Mouse (Mus musculus) CH12.LX (cell line): ENCODE results near the gene Defb45. TPM values are rescaled to one million over a fixed set of nuclear protein-coding genes. Genes with fewer than 3 reads are reported as not detected.

Source experiments
- DNase-seq: peaks from one replicate; pipeline ENCODE4 v3.0.0-alpha.2; 2013; ENCODE audit errors: extremely low read depth
- H3K27ac ChIP-seq: 2 replicates; pipeline ENCODE4 v1.5.1; 2012; ENCODE audit warnings: low read depth, mild to moderate bottlenecking, control low read depth, moderate library complexity; ENCODE audit not compliant: insufficient read depth
- H3K27me3 ChIP-seq: replicated peaks from 2 replicates; pipeline ENCODE3; 2012; ENCODE audit warnings: inconsistent platforms
- H3K36me3 ChIP-seq, 2 experiments: replicated peaks in 1 of 2; 2 replicates each; pipeline versions ENCODE3 to v1.6.1; 2012; ENCODE audit warnings: inconsistent platforms in 1 of 2, low read length in 1 of 2, mild to moderate bottlenecking in 1 of 2, mixed read lengths in 1 of 2, moderate library complexity in 1 of 2; ENCODE audit not compliant: control insufficient read depth in 1 of 2, insufficient read depth in 1 of 2
- H3K4me1 ChIP-seq, 2 experiments: 2 replicates each; pipeline ENCODE4 v1.6.1; 2012; ENCODE audit warnings: inconsistent platforms in 1 of 2, moderate library complexity in 1 of 2; ENCODE audit not compliant: insufficient read depth in 2 of 2, control insufficient read depth in 1 of 2
- H3K4me2 ChIP-seq: 2 replicates; pipeline ENCODE4 v1.6.1; 2012; ENCODE audit warnings: low read depth, mild to moderate bottlenecking, control low read depth; ENCODE audit not compliant: poor library complexity, insufficient read depth, severe bottlenecking
- H3K4me3 ChIP-seq, 3 experiments: fragments of 150-350 bp in 1 of 3; sonication (generic) in 1 of 3; replicated peaks in 1 of 3; 2 replicates each; pipeline versions ENCODE3 to v1.5.1; 2011 to 2012; ENCODE audit warnings: low read depth in 2 of 3, low read length in 2 of 3, mild to moderate bottlenecking in 2 of 3, moderate library complexity in 2 of 3, control low read depth in 1 of 3, improper control_type of control experiment in 1 of 3, inconsistent platforms in 1 of 3, mixed read lengths in 1 of 3; ENCODE audit not compliant: poor library complexity in 1 of 3
- H3K79me2 ChIP-seq: replicated peaks from 2 replicates; pipeline ENCODE4 v1.6.1; 2012; ENCODE audit warnings: mild to moderate bottlenecking, moderate library complexity; ENCODE audit not compliant: control insufficient read depth, poor library complexity, insufficient read depth, severe bottlenecking; ENCODE audit errors: extremely low read depth
- H3K9ac ChIP-seq: 2 replicates; pipeline ENCODE4 v1.6.1; 2012; ENCODE audit warnings: low read depth, mild to moderate bottlenecking, control low read depth, moderate library complexity; ENCODE audit not compliant: insufficient read depth
- H3K9me3 ChIP-seq: replicated peaks from 2 replicates; pipeline ENCODE3; 2012; ENCODE audit warnings: low read length, inconsistent platforms, mixed read lengths
- BHLHE40 ChIP-seq: IDR thresholded peaks from 2 replicates; pipeline ENCODE4 v1.6.1; 2011; ENCODE audit warnings: mild to moderate bottlenecking, low read depth, low read length, improper control_type of control experiment
- E2F4 ChIP-seq: IDR thresholded peaks from 2 replicates; pipeline ENCODE4 v1.6.1; 2011; ENCODE audit warnings: low read depth, low read length, improper control_type of control experiment; ENCODE audit not compliant: insufficient replicate concordance
- ELF1 ChIP-seq: IDR thresholded peaks from 2 replicates; pipeline ENCODE4 v1.6.1; 2014; ENCODE audit warnings: low read depth, mild to moderate bottlenecking, inconsistent platforms, low read length, improper control_type of control experiment
- ETS1 ChIP-seq: conservative IDR thresholded peaks from 2 replicates; pipeline ENCODE4 v1.6.1; 2012; ENCODE audit warnings: low read depth, mild to moderate bottlenecking, inconsistent platforms, low read length, improper control_type of control experiment, moderate library complexity
- GABPA ChIP-seq: IDR thresholded peaks from 2 replicates; pipeline ENCODE4 v1.6.1; 2012; ENCODE audit warnings: low read depth, low read length, improper control_type of control experiment, inconsistent platforms; ENCODE audit not compliant: insufficient replicate concordance
- KAT2A ChIP-seq: IDR thresholded peaks from 2 replicates; pipeline ENCODE4 v1.6.1; 2012; ENCODE audit warnings: low read length, improper control_type of control experiment, inconsistent platforms; ENCODE audit not compliant: insufficient replicate concordance
- MAZ ChIP-seq: IDR thresholded peaks from 2 replicates; pipeline ENCODE4 v1.6.1; 2012; ENCODE audit warnings: low read depth, mild to moderate bottlenecking, inconsistent platforms, low read length, improper control_type of control experiment, moderate library complexity
- PAX5 ChIP-seq: IDR thresholded peaks from 2 replicates; pipeline ENCODE4 v1.6.1; 2012; ENCODE audit warnings: low read length, inconsistent platforms, mixed read lengths
- POLR2A ChIP-seq: IDR thresholded peaks from 2 replicates; pipeline ENCODE4 v1.6.1; 2011; ENCODE audit warnings: low read depth, mild to moderate bottlenecking, improper control_type of control experiment, low read length
- TCF12 ChIP-seq: IDR thresholded peaks from 2 replicates; pipeline ENCODE4 v1.6.1; 2014; ENCODE audit warnings: low read depth, mild to moderate bottlenecking, inconsistent platforms, low read length, improper control_type of control experiment
- ZKSCAN1 ChIP-seq: IDR thresholded peaks from 2 replicates; pipeline ENCODE4 v1.6.1; 2012; ENCODE audit warnings: low read depth, inconsistent platforms, low read length, improper control_type of control experiment, borderline replicate concordance
- ZMIZ1 ChIP-seq: IDR thresholded peaks from 2 replicates; pipeline ENCODE4 v1.6.1; 2012; ENCODE audit warnings: low read depth, mild to moderate bottlenecking, inconsistent platforms, low read length, improper control_type of control experiment
- dilution Hi-C: fragments of 300-500 bp; cut with MboI; formaldehyde crosslinking; loops from 2 replicates; pipeline ENCODE4 v1.14.3; 2020; ENCODE audit warnings: low sequenced_read_pairs; ENCODE audit not compliant: extremely low pct_unique_long_range_greater_than_20kb, extremely low pct_ligation_motif_present
- in situ Hi-C: fragments of 300-500 bp; cut with MboI; formaldehyde crosslinking; loops from 3 replicates; pipeline ENCODE4 v1.14.3; 2019; ENCODE audit warnings: low sequenced_read_pairs, low pct_ligation_motif_present, low pct_unique_long_range_greater_than_20kb, mixed read lengths
- polyA plus RNA-seq: library from polyadenylated mRNA; unstranded; fragments of >175 nt; gene quantifications from 2 replicates; pipeline ENCODE4 v1.2.1, GENCODE M21; 2012; ENCODE audit warnings: low read depth; ENCODE audit not compliant: insufficient read length
- total RNA-seq, 2 experiments: library from RNA; depleted of rRNA; stranded (reverse); fragments of 300-350 nt in 1 of 2; fragments of >200 nt in 1 of 2; gene quantifications; 2 replicates each; pipeline ENCODE4 v1.2.3; 2012 to 2014

Defb45 gene
- total and polyA plus RNA-seq, 3 experiments = not detected

GRCm38 (mm10) chr2:152637381-152637780 lies 38.2 kb upstream of the Defb45 start:
- Histone ChIP-seq H3K9me3 (no peaks in the 10 kb centered on the region), H3K79me2 (no peaks in the 10 kb centered on the region), H3K4me2 (peak overlapping the region; percentile 33), H3K9ac (no peak overlapping the region), H3K27ac (no peak overlapping the region), H3K27me3 (no peaks in the 10 kb centered on the region), H3K4me3 (peak overlapping the region in 1 of 3 experiments; percentile 2), H3K36me3 (peaks cover 0 to 3% of the 10 kb centered on the region in 2 experiments), H3K4me1 (peaks cover 30 to 76% of the 10 kb centered on the region in 2 experiments)
- in situ Hi-C loops = no loop called here
- DNase-seq = no peak
- TF ChIP-seq BHLHE40 (no peak), PAX5 (no peak), ETS1 (no peak), POLR2A (no peak), ZMIZ1 (no peak), E2F4 (no peak), TCF12 (no peak), ZKSCAN1 (no peak), GABPA (no peak), MAZ (no peak), KAT2A (no peak), ELF1 (no peak)
- dilution Hi-C loops = no loop called here

DNA sequence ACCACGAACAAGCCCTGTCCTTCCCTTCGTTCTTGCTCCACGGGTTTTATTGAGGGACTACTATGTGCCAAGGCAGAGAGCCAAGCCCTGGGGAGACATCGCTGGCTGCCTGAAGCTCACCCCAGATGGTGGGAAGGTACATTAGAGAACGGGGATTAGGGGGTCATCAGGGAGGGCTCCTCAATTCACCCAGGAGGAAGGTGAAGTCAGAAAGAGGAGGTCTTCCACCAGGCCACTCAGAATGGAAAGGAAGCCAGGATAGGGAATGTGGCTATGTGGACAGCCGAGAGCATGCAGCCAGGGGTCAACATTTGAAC lies 37.8 kb upstream of the Defb45 start:
- peak overlapping the region; percentile 33 for H3K4me2 ChIP-seq

More for the DNA sequence above, 37.8 kb upstream of the Defb45 start:
- in situ Hi-C loops (no loop called here), dilution Hi-C loops (no loop called here)
- Histone ChIP-seq H3K9ac (no peak overlapping the region), H3K9me3 (no peaks in the 10 kb centered on the region), H3K36me3 (peaks cover 0 to 3% of the 10 kb centered on the region in 2 experiments), H3K4me1 (peaks cover 30 to 80% of the 10 kb centered on the region in 2 experiments), H3K4me3 (peak overlapping the region; percentile 2 to 33 (median 15)), H3K79me2 (no peaks in the 10 kb centered on the region), H3K27me3 (no peaks in the 10 kb centered on the region), H3K27ac (peak overlapping the region; percentile 21)
- TF ChIP-seq POLR2A = 0 out of 2 replicates have a peak, but pooled peaks have one; percentile 20
- no peak for TF ChIP-seq BHLHE40
- TF ChIP-seq GABPA = no peak
- peak; percentile 67 for TF ChIP-seq ZKSCAN1
- DNase-seq = no peak
